Mouse (Mus musculus) CH12.LX (cell line): ENCODE measurements around the gene Ube2t. TPM values are rescaled to one million over a fixed set of nuclear protein-coding genes. Genes with fewer than 3 reads are reported as not detected.

Source experiments
- DNase-seq: peaks from one replicate; pipeline ENCODE4 v3.0.0-alpha.2; 2013; ENCODE audit errors: extremely low read depth
- H3K27ac ChIP-seq: 2 replicates; pipeline ENCODE4 v1.5.1; 2012; ENCODE audit warnings: low read depth, mild to moderate bottlenecking, control low read depth, moderate library complexity; ENCODE audit not compliant: insufficient read depth
- H3K27me3 ChIP-seq: replicated peaks from 2 replicates; pipeline ENCODE3; 2012; ENCODE audit warnings: inconsistent platforms
- H3K36me3 ChIP-seq, 2 experiments: replicated peaks in 1 of 2; 2 replicates each; pipeline versions ENCODE3 to v1.6.1; 2012; ENCODE audit warnings: inconsistent platforms in 1 of 2, low read length in 1 of 2, mild to moderate bottlenecking in 1 of 2, mixed read lengths in 1 of 2, moderate library complexity in 1 of 2; ENCODE audit not compliant: control insufficient read depth in 1 of 2, insufficient read depth in 1 of 2
- H3K4me1 ChIP-seq, 2 experiments: 2 replicates each; pipeline ENCODE4 v1.6.1; 2012; ENCODE audit warnings: inconsistent platforms in 1 of 2, moderate library complexity in 1 of 2; ENCODE audit not compliant: insufficient read depth in 2 of 2, control insufficient read depth in 1 of 2
- H3K4me2 ChIP-seq: 2 replicates; pipeline ENCODE4 v1.6.1; 2012; ENCODE audit warnings: low read depth, mild to moderate bottlenecking, control low read depth; ENCODE audit not compliant: poor library complexity, insufficient read depth, severe bottlenecking
- H3K4me3 ChIP-seq, 3 experiments: fragments of 150-350 bp in 1 of 3; sonication (generic) in 1 of 3; replicated peaks in 1 of 3; 2 replicates each; pipeline versions ENCODE3 to v1.5.1; 2011 to 2012; ENCODE audit warnings: low read depth in 2 of 3, low read length in 2 of 3, mild to moderate bottlenecking in 2 of 3, moderate library complexity in 2 of 3, control low read depth in 1 of 3, improper control_type of control experiment in 1 of 3, inconsistent platforms in 1 of 3, mixed read lengths in 1 of 3; ENCODE audit not compliant: poor library complexity in 1 of 3
- H3K79me2 ChIP-seq: replicated peaks from 2 replicates; pipeline ENCODE4 v1.6.1; 2012; ENCODE audit warnings: mild to moderate bottlenecking, moderate library complexity; ENCODE audit not compliant: control insufficient read depth, poor library complexity, insufficient read depth, severe bottlenecking; ENCODE audit errors: extremely low read depth
- H3K9ac ChIP-seq: 2 replicates; pipeline ENCODE4 v1.6.1; 2012; ENCODE audit warnings: low read depth, mild to moderate bottlenecking, control low read depth, moderate library complexity; ENCODE audit not compliant: insufficient read depth
- H3K9me3 ChIP-seq: replicated peaks from 2 replicates; pipeline ENCODE3; 2012; ENCODE audit warnings: low read length, inconsistent platforms, mixed read lengths
- CHD2 ChIP-seq: IDR thresholded peaks from 2 replicates; pipeline ENCODE4 v1.6.1; 2011; ENCODE audit warnings: low read length, improper control_type of control experiment
- CTCF ChIP-seq, 2 experiments: IDR thresholded peaks in 1 of 2; conservative IDR thresholded peaks in 1 of 2; 2 replicates each; pipeline ENCODE4 v1.5.1; 2011 to 2012; ENCODE audit warnings: low read depth in 2 of 2, low read length in 2 of 2, improper control_type of control experiment in 1 of 2, inconsistent platforms in 1 of 2, mild to moderate bottlenecking in 1 of 2, moderate library complexity in 1 of 2
- HCFC1 ChIP-seq: IDR thresholded peaks from 2 replicates; pipeline ENCODE4 v1.6.1; 2012; ENCODE audit warnings: low read depth, mild to moderate bottlenecking, inconsistent platforms, low read length, improper control_type of control experiment
- IRF4 ChIP-seq: IDR thresholded peaks from 2 replicates; pipeline ENCODE4 v1.6.1; 2014; ENCODE audit warnings: low read depth, mild to moderate bottlenecking, inconsistent platforms, low read length, improper control_type of control experiment
- JUN ChIP-seq: IDR thresholded peaks from 2 replicates; pipeline ENCODE4 v1.6.1; 2011; ENCODE audit warnings: low read depth, mild to moderate bottlenecking, low read length, improper control_type of control experiment, moderate library complexity; ENCODE audit not compliant: insufficient read depth
- JUND ChIP-seq: conservative IDR thresholded peaks from 2 replicates; pipeline ENCODE4 v1.6.1; 2011; ENCODE audit warnings: low read depth, low read length, improper control_type of control experiment
- MAFK ChIP-seq: IDR thresholded peaks from 2 replicates; pipeline ENCODE4 v1.6.1; 2011; ENCODE audit warnings: low read length, improper control_type of control experiment; ENCODE audit not compliant: insufficient replicate concordance
- MAX ChIP-seq: IDR thresholded peaks from 2 replicates; pipeline ENCODE4 v1.6.1; 2011; ENCODE audit warnings: low read length, improper control_type of control experiment
- MEF2A ChIP-seq: IDR thresholded peaks from 2 replicates; pipeline ENCODE4 v1.6.1; 2014; ENCODE audit warnings: low read depth, mild to moderate bottlenecking, inconsistent platforms, low read length, improper control_type of control experiment, borderline replicate concordance
- MYC ChIP-seq: IDR thresholded peaks from 2 replicates; pipeline ENCODE4 v1.6.1; 2011; ENCODE audit warnings: low read depth, mild to moderate bottlenecking, improper control_type of control experiment, low read length
- NELFE ChIP-seq: IDR thresholded peaks from 2 replicates; pipeline ENCODE4 v1.6.1; 2011; ENCODE audit warnings: low read depth, low read length, improper control_type of control experiment
- PAX5 ChIP-seq: IDR thresholded peaks from 2 replicates; pipeline ENCODE4 v1.6.1; 2012; ENCODE audit warnings: low read length, inconsistent platforms, mixed read lengths
- POLR2A ChIP-seq: IDR thresholded peaks from 2 replicates; pipeline ENCODE4 v1.6.1; 2011; ENCODE audit warnings: low read depth, mild to moderate bottlenecking, improper control_type of control experiment, low read length
- RAD21 ChIP-seq: IDR thresholded peaks from 2 replicates; pipeline ENCODE4 v1.6.1; 2011; ENCODE audit warnings: low read depth, mild to moderate bottlenecking, low read length, improper control_type of control experiment, moderate library complexity
- RCOR1 ChIP-seq: conservative IDR thresholded peaks from 2 replicates; pipeline ENCODE4 v1.6.1; 2012; ENCODE audit warnings: low read depth, mild to moderate bottlenecking, inconsistent platforms, low read length, improper control_type of control experiment
- SIN3A ChIP-seq: IDR thresholded peaks from 2 replicates; pipeline ENCODE4 v1.6.1; 2012; ENCODE audit warnings: low read length, improper control_type of control experiment, inconsistent platforms
- SMC3 ChIP-seq: IDR thresholded peaks from 2 replicates; pipeline ENCODE4 v1.6.1; 2011; ENCODE audit warnings: low read depth, low read length, improper control_type of control experiment
- TCF12 ChIP-seq: IDR thresholded peaks from 2 replicates; pipeline ENCODE4 v1.6.1; 2014; ENCODE audit warnings: low read depth, mild to moderate bottlenecking, inconsistent platforms, low read length, improper control_type of control experiment
- UBTF ChIP-seq: IDR thresholded peaks from 2 replicates; pipeline ENCODE4 v1.6.1; 2012; ENCODE audit warnings: low read depth, mild to moderate bottlenecking, inconsistent platforms, low read length, improper control_type of control experiment, moderate library complexity
- ZKSCAN1 ChIP-seq: IDR thresholded peaks from 2 replicates; pipeline ENCODE4 v1.6.1; 2012; ENCODE audit warnings: low read depth, inconsistent platforms, low read length, improper control_type of control experiment, borderline replicate concordance
- dilution Hi-C: fragments of 300-500 bp; cut with MboI; formaldehyde crosslinking; loops from 2 replicates; pipeline ENCODE4 v1.14.3; 2020; ENCODE audit warnings: low sequenced_read_pairs; ENCODE audit not compliant: extremely low pct_unique_long_range_greater_than_20kb, extremely low pct_ligation_motif_present
- in situ Hi-C: fragments of 300-500 bp; cut with MboI; formaldehyde crosslinking; loops from 3 replicates; pipeline ENCODE4 v1.14.3; 2019; ENCODE audit warnings: low sequenced_read_pairs, low pct_ligation_motif_present, low pct_unique_long_range_greater_than_20kb, mixed read lengths
- polyA plus RNA-seq: library from polyadenylated mRNA; unstranded; fragments of >175 nt; gene quantifications from 2 replicates; pipeline ENCODE4 v1.2.1, GENCODE M21; 2012; ENCODE audit warnings: low read depth; ENCODE audit not compliant: insufficient read length
- total RNA-seq, 2 experiments: library from RNA; depleted of rRNA; stranded (reverse); fragments of 300-350 nt in 1 of 2; fragments of >200 nt in 1 of 2; gene quantifications; 2 replicates each; pipeline ENCODE4 v1.2.3; 2012 to 2014

Gene Ube2t
- total and polyA plus RNA-seq, 3 experiments = 19.2 to 40.2 (median 28.8) TPM

GRCm38 (mm10) chr1:134913535-134913934 lies 48.8 kb upstream of the Ube2t start:
- Histone ChIP-seq H3K27ac (no peak overlapping the region), H3K4me2 (no peak overlapping the region), H3K4me3 (no peak overlapping the region), H3K9me3 (no peaks in the 10 kb centered on the region), H3K36me3 (no peaks in the 10 kb centered on the region), H3K27me3 (no peaks in the 10 kb centered on the region), H3K4me1 (peaks cover 0 to 22% of the 10 kb centered on the region in 2 experiments; a peak in 3 of 4 replicates), H3K9ac (no peak overlapping the region), H3K79me2 (no peaks in the 10 kb centered on the region)
- dilution Hi-C loops (no loop called here), in situ Hi-C loops (no loop called here)
- TF ChIP-seq POLR2A (no peak), MAFK (no peak), PAX5 (no peak), JUN (no peak), MYC (no peak), HCFC1 (no peak), CTCF (conservative IDR thresholded peaks at IDR 0.05 in 1 of 2, IDR thresholded peaks at IDR 0.05 in 1 of 2; ENCODE audit: low read depth in 2 of 2, low read length in 2 of 2) (no peak), RCOR1 (no peak), JUND (no peak), MAX (no peak), RAD21 (no peak), NELFE (no peak), ZKSCAN1 (no peak), MEF2A (no peak), CHD2 (no peak), SMC3 (no peak), IRF4 (no peak)
- DNase-seq = no peak

GRCm38 (mm10) chr1:134915421-134915820 lies 46.9 kb upstream of the Ube2t start:
- Histone ChIP-seq H3K4me1 (peaks cover 0 to 9% of the 10 kb centered on the region in 2 experiments; a peak in 3 of 4 replicates), H3K4me3 (no peak overlapping the region), H3K9ac (no peak overlapping the region), H3K27ac (no peak overlapping the region), H3K79me2 (no peaks in the 10 kb centered on the region), H3K27me3 (no peaks in the 10 kb centered on the region)
- TF ChIP-seq JUND = no peak
- no peak for TF ChIP-seq TCF12
- no peak for TF ChIP-seq MAX
- no peak for TF ChIP-seq JUN
- no peak for TF ChIP-seq MEF2A
- TF ChIP-seq SIN3A = no peak
- TF ChIP-seq CHD2 = no peak
- TF ChIP-seq UBTF = no peak
- TF ChIP-seq, all 38 proteins: peak for 0
- H3K36me3 ChIP-seq = no peaks in the 10 kb centered on the region
- no peaks in the 10 kb centered on the region for H3K9me3 ChIP-seq
- dilution Hi-C loops = no loop called here
- DNase-seq = no peak
- H3K4me2 ChIP-seq = no peak overlapping the region
- in situ Hi-C loops = no loop called here
